Mouse (Mus musculus): Measurements from ENCODE around the gene Strn4. TPM values are rescaled to one million over a fixed set of nuclear protein-coding genes. Genes with fewer than 3 reads are reported as not detected.

The Strn4 gene
- polyA plus RNA-seq (2021; fragmentation: Nextera tagmentation), result 50.3 and 63.2 TPM in 2 replicates
- long read RNA-seq, experiment 1, transcript Strn4-201 (18 exons, 3,535 nt), result major isoform, 58 of 139 reads
- long read RNA-seq, experiment 1, transcript Strn4-202 (18 exons, 3,082 nt), result minor isoform, 11 of 139 reads
- long read RNA-seq, experiment 1, partial matches to known transcripts, result 61 of 139 reads
- long read RNA-seq, experiment 1, other reads (novel, unspliced or antisense), result 9 of 139 reads
- long read RNA-seq, experiment 2, transcript Strn4-201 (18 exons, 3,535 nt), result major isoform, 482 of 639 reads
- long read RNA-seq, experiment 2, transcript Strn4-202 (18 exons, 3,082 nt), result minor isoform, 47 of 639 reads
- long read RNA-seq, experiment 2, partial matches to known transcripts, result 46 of 639 reads
- long read RNA-seq, experiment 2, other reads (novel, unspliced or antisense), result 64 of 639 reads

GRCm38 (mm10) chr7:16815351-16815941 is at the start of gene Strn4:
TSS of gene Strn4 (plus strand) at chr7:16815889.

GRCm38 (mm10) chr7:16780825-16781554 is 34.7 kb upstream of the Strn4 start, which contains the start of gene Slc1a5:
TSS of gene Slc1a5 (plus strand) at chr7:16781340.

GRCm38 (mm10) chr7:16816475-16817122 is 910 bp downstream of the Strn4 start, which contains the start of gene Fkrp:
TSS of gene Fkrp (minus strand) at chr7:16816732.

GRCm38 (mm10) chr7:16842645-16843063 is 27.0 kb downstream of the Strn4 start, which contains the start of gene Prkd2:
TSS of gene Prkd2 (plus strand) at chr7:16842902.

GRCm38 (mm10) chr7:16875310-16875325 is 59.4 kb downstream of the Strn4 start, which contains the start of gene Dact3:
TSS of gene Dact3 (plus strand) at chr7:16875317.

Other genes with a start within 250 kb of the Strn4 start
- gene Arhgap35, start 200.9 kb upstream of the Strn4 start, polyA plus RNA-seq (2021; fragmentation: Nextera tagmentation), result 11.8 and 13.4 TPM in 2 replicates
- gene Ceacam15, start 140.2 kb upstream of the Strn4 start, polyA plus RNA-seq (2021; fragmentation: Nextera tagmentation), result 0.13 TPM in 1 of 2 replicates, not detected in the other
- 0.10 TPM in 1 of 2 replicates, not detected in the other for gene Ceacam9, start 94.0 kb upstream of the Strn4 start, polyA plus RNA-seq (2021; fragmentation: Nextera tagmentation)
- gene Ap2s1, start 77.5 kb upstream of the Strn4 start, polyA plus RNA-seq (2021; fragmentation: Nextera tagmentation), result 475 and 500 TPM in 2 replicates
- gene Slc1a5, start 34.5 kb upstream of the Strn4 start, polyA plus RNA-seq (2021; fragmentation: Nextera tagmentation), result 0.74 and 1.3 TPM in 2 replicates
- gene Fkrp, start 843 bp downstream of the Strn4 start, polyA plus RNA-seq (2021; fragmentation: Nextera tagmentation), result 20.2 and 23.1 TPM in 2 replicates
- gene Prkd2, start 27.0 kb downstream of the Strn4 start, polyA plus RNA-seq (2021; fragmentation: Nextera tagmentation), result 0.85 and 0.94 TPM in 2 replicates
- gene Dact3, start 59.4 kb downstream of the Strn4 start, polyA plus RNA-seq (2021; fragmentation: Nextera tagmentation), result 9.3 and 10.3 TPM in 2 replicates
- 4.5 and 5.7 TPM in 2 replicates for gene Gng8, start 75.9 kb downstream of the Strn4 start, polyA plus RNA-seq (2021; fragmentation: Nextera tagmentation)
- 0.05 and 0.08 TPM in 2 replicates for gene Ptgir, start 90.6 kb downstream of the Strn4 start, polyA plus RNA-seq (2021; fragmentation: Nextera tagmentation)
- 493 and 510 TPM in 2 replicates for gene Calm3, start 108.2 kb downstream of the Strn4 start, polyA plus RNA-seq (2021; fragmentation: Nextera tagmentation)
- 112 and 113 TPM in 2 replicates for gene Pnmal2, start 128.8 kb downstream of the Strn4 start, polyA plus RNA-seq (2021; fragmentation: Nextera tagmentation)
- gene Pnmal1, start 143.8 kb downstream of the Strn4 start, polyA plus RNA-seq (2021; fragmentation: Nextera tagmentation), result 64.1 and 64.5 TPM in 2 replicates
- 9.1 and 9.2 TPM in 2 replicates for gene Gm42372, start 167.2 kb downstream of the Strn4 start, polyA plus RNA-seq (2021; fragmentation: Nextera tagmentation)
- gene Ccdc8, start 176.8 kb downstream of the Strn4 start, polyA plus RNA-seq (2021; fragmentation: Nextera tagmentation), result 0.35 and 0.38 TPM in 2 replicates
- 126 and 137 TPM in 2 replicates for gene Ppp5c, start 212.0 kb downstream of the Strn4 start, polyA plus RNA-seq (2021; fragmentation: Nextera tagmentation)
- gene Hif3a, start 246.5 kb downstream of the Strn4 start, polyA plus RNA-seq (2021; fragmentation: Nextera tagmentation), result 0.30 and 0.78 TPM in 2 replicates